Mouse (Mus musculus): Measurements from ENCODE around the gene Ift43. TPM values are rescaled to one million over a fixed set of nuclear protein-coding genes. Genes with fewer than 3 reads are reported as not detected.

Ift43 gene
- polyA plus RNA-seq, 2 experiments = 3.3 to 7.3 TPM

DNA sequence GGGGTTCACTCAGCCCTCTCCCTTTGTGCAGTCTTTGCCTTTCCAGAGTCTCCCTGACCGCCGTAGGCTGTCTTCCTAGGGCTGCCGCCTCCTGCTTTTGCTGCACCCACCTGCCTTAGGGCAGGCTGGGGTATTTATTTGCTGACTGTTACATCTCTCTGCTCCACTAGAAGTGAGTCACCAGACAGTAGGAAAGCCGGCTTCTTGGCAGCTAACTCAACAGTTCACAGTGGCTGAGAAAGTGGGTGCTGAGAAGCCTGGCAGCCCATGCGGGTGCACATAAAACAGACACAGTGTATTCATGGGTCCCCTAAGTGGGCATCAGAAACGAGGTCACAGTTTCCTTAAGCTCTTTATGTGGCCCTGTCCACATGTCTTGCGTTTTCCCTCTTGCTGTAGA lies 3.5 kb downstream of the Ift43 start:
- H3K36me3 ChIP-seq (replicated peaks; ENCODE audit: control insufficient read depth, insufficient read depth, low read depth) = no peaks in the 10 kb centered on the region
- H3K4me3 ChIP-seq (ENCODE audit: insufficient read depth in 1 of 2, low read depth in 2 of 2, low read length in 2 of 2) = no peak overlapping the region
- H3K4me1 ChIP-seq (replicated peaks; ENCODE audit: control insufficient read depth in 2 of 2, insufficient read depth in 2 of 2, low read length in 1 of 2) = no peaks in the 10 kb centered on the region; a peak in 1 of 4 replicates
- no peak overlapping the region for H3K9ac ChIP-seq (replicated peaks)
- DNase-seq (ENCODE audit: low read depth in 3 of 3, low spot score in 3 of 3) (no peak), ATAC-seq (ENCODE audit: insufficient read depth) (no peak)
- peaks cover 13% of the 10 kb centered on the region for H3K27me3 ChIP-seq (ENCODE audit: control insufficient read depth, insufficient read depth, low read length)
- no peak overlapping the region for H3K27ac ChIP-seq
- no peaks in the 10 kb centered on the region for H3K9me3 ChIP-seq (ENCODE audit: control insufficient read depth, low read length)
- TF ChIP-seq CTCF (IDR thresholded peaks at IDR 0.05; ENCODE audit: low read depth) (no peak), EP300 (IDR thresholded peaks at IDR 0.05; ENCODE audit: low read depth) (no peak)
- 74% methylated on average over 7 of the region's 7 CpGs for WGBS (ENCODE audit: insufficient replicate concordance)
- no peak overlapping the region for H3K4me2 ChIP-seq (ENCODE audit: low read depth)

DNA sequence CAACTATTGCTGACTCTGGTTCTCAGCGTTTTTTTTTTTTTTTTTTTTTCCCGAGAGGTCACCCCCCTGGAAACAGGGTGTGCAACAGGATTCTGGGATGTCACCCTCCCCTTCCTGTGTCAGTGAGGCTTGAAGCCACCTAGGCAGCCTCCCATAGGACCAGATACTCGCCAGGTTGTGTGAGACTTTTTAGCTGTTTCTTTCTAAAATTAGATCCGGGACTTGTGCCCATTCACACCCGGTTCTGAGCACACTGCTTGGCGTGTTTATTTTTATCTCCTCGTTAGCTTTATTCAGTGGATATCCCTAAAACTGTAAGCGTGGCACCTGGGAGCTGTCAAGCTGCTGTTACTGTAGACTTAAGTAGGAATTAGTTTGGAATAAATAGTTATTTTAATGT lies 4.2 kb downstream of the Ift43 start:
- WGBS (ENCODE audit: insufficient replicate concordance) = 51% methylated on average over 8 of the region's 8 CpGs
- no peak for ATAC-seq (ENCODE audit: insufficient read depth)

DNA sequence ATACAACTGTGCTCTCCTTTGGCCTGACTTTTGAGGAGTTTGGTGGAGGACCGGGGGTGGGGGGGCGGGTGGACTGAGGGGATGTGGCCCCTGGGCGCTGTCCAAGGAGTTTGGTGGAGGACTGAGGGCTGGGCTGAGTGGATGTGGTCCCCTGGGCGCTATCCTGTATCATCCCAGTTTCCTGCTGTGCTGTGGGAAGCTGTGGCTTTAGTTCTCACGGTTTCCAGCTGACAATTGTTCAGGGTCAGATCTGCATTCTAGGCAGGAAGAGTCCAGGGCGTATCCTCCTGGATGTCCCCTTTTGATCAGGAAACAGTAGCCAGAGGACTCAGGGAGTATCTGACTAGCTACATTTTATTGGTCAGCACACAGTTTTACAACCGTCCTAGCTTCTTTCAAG lies 5.7 kb downstream of the Ift43 start:
- TF ChIP-seq EP300 (IDR thresholded peaks at IDR 0.05; ENCODE audit: low read depth) = no peak
- no peak for TF ChIP-seq CTCF (IDR thresholded peaks at IDR 0.05; ENCODE audit: low read depth)
- no peaks in the 10 kb centered on the region for H3K4me1 ChIP-seq (replicated peaks; ENCODE audit: control insufficient read depth in 2 of 2, insufficient read depth in 2 of 2, low read length in 1 of 2)
- H3K27ac ChIP-seq = no peak overlapping the region
- peaks cover 1% of the 10 kb centered on the region; the same call in 1 of the 2 replicates for H3K27me3 ChIP-seq (ENCODE audit: control insufficient read depth, insufficient read depth, low read length)
- no peak for DNase-seq (ENCODE audit: low read depth in 3 of 3, low spot score in 3 of 3)
- H3K36me3 ChIP-seq (replicated peaks; ENCODE audit: control insufficient read depth, insufficient read depth, low read depth) = no peaks in the 10 kb centered on the region
- no peak for ATAC-seq (ENCODE audit: insufficient read depth)
- no peaks in the 10 kb centered on the region for H3K9me3 ChIP-seq (ENCODE audit: control insufficient read depth, low read length)
- 30% methylated on average over 7 of the region's 7 CpGs for WGBS (ENCODE audit: insufficient replicate concordance)
- no peak overlapping the region for H3K9ac ChIP-seq (replicated peaks)
- H3K4me3 ChIP-seq (ENCODE audit: insufficient read depth in 1 of 2, low read depth in 2 of 2, low read length in 2 of 2) = no peak overlapping the region
- H3K4me2 ChIP-seq (ENCODE audit: low read depth) = no peak overlapping the region

More for the DNA sequence above, 4.2 kb downstream of the Ift43 start:
- no peak for DNase-seq (ENCODE audit: low read depth in 3 of 3, low spot score in 3 of 3)
- Histone ChIP-seq H3K4me2 (ENCODE audit: low read depth) (no peak overlapping the region), H3K36me3 (replicated peaks; ENCODE audit: control insufficient read depth, insufficient read depth, low read depth) (no peaks in the 10 kb centered on the region), H3K4me3 (ENCODE audit: insufficient read depth in 1 of 2, low read depth in 2 of 2, low read length in 2 of 2) (no peak overlapping the region), H3K27ac (no peak overlapping the region), H3K9me3 (ENCODE audit: control insufficient read depth, low read length) (no peaks in the 10 kb centered on the region), H3K27me3 (ENCODE audit: control insufficient read depth, insufficient read depth, low read length) (peaks cover 6% of the 10 kb centered on the region), H3K9ac (replicated peaks) (no peak overlapping the region), H3K4me1 (replicated peaks; ENCODE audit: control insufficient read depth in 2 of 2, insufficient read depth in 2 of 2, low read length in 1 of 2) (no peaks in the 10 kb centered on the region; a peak in 1 of 4 replicates)
- TF ChIP-seq EP300 (IDR thresholded peaks at IDR 0.05; ENCODE audit: low read depth) (no peak), CTCF (IDR thresholded peaks at IDR 0.05; ENCODE audit: low read depth) (no peak)

DNA sequence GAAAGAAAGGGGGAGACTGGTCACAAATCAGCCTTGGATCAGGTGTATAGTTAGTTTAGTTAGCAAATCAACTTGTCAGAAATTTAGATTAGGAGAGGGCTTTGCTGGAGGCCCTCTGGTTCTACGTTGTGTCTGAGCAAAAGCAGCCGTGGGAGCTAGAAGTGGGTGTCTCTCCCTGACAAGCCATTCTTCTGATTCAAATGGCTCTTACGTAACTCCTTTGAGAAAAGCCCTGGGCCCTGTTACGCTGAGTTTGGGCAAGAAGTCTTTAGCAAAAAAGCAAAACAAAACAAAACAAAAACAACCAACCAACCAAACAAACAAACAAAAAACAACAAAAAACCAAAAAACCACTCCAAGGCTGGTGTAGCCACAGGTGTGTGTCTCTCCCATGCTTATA lies 8.4 kb downstream of the Ift43 start:
- Histone ChIP-seq H3K27me3 (ENCODE audit: control insufficient read depth, insufficient read depth, low read length) (no peaks in the 10 kb centered on the region), H3K4me1 (replicated peaks; ENCODE audit: control insufficient read depth in 2 of 2, insufficient read depth in 2 of 2, low read length in 1 of 2) (no peaks in the 10 kb centered on the region), H3K4me2 (ENCODE audit: low read depth) (no peak overlapping the region), H3K4me3 (ENCODE audit: insufficient read depth in 1 of 2, low read depth in 2 of 2, low read length in 2 of 2) (no peak overlapping the region), H3K9me3 (ENCODE audit: control insufficient read depth, low read length) (no peaks in the 10 kb centered on the region), H3K27ac (no peak overlapping the region), H3K9ac (replicated peaks) (no peak overlapping the region), H3K36me3 (replicated peaks; ENCODE audit: control insufficient read depth, insufficient read depth, low read depth) (no peaks in the 10 kb centered on the region)
- TF ChIP-seq EP300 (IDR thresholded peaks at IDR 0.05; ENCODE audit: low read depth) = no peak
- no peak for TF ChIP-seq CTCF (IDR thresholded peaks at IDR 0.05; ENCODE audit: low read depth)
- WGBS (ENCODE audit: insufficient replicate concordance) = 50% methylated on average over 4 of the region's 4 CpGs
- ATAC-seq (ENCODE audit: insufficient read depth) (no peak), DNase-seq (ENCODE audit: low read depth in 3 of 3, low spot score in 3 of 3) (no peak)

DNA sequence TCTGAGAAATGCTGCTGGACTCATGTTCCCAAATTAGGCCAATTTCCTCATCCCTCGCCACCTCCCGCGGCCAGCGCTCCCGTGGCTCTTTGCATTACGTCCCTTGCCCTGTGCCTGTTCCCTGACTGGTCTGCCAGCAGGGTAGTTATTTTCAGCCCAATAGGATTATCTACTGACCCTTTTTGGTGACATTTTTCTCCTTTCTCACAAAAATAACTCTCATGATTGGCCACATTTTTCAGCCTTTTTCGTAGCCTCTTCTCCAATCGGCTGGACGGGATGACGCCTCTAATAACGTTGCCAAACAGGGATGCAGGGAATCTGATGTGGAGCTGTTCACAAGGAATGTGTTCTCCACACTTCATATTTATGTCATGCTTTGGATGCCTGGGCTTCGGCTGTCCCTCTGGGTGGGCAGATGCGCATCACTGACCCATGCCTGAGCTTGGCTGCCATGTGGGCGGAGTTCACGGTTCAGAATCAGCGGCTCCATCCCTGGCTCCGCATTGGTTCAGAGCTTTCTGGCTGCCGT lies 9.3 kb downstream of the Ift43 start:
- WGBS (ENCODE audit: insufficient replicate concordance) = 57% methylated on average over 18 of the region's 18 CpGs
- H3K4me2 ChIP-seq (ENCODE audit: low read depth) = no peak overlapping the region
- TF ChIP-seq CTCF (IDR thresholded peaks at IDR 0.05; ENCODE audit: low read depth) (no peak), EP300 (IDR thresholded peaks at IDR 0.05; ENCODE audit: low read depth) (no peak)
- no peak overlapping the region for H3K9ac ChIP-seq (replicated peaks)
- H3K4me1 ChIP-seq (replicated peaks; ENCODE audit: control insufficient read depth in 2 of 2, insufficient read depth in 2 of 2, low read length in 1 of 2) = no peaks in the 10 kb centered on the region
- DNase-seq (ENCODE audit: low read depth in 3 of 3, low spot score in 3 of 3) (no peak), ATAC-seq (ENCODE audit: insufficient read depth) (no peak)
- H3K27me3 ChIP-seq (ENCODE audit: control insufficient read depth, insufficient read depth, low read length) = no peaks in the 10 kb centered on the region
- H3K36me3 ChIP-seq (replicated peaks; ENCODE audit: control insufficient read depth, insufficient read depth, low read depth) = no peaks in the 10 kb centered on the region
- no peak overlapping the region for H3K27ac ChIP-seq
- H3K4me3 ChIP-seq (ENCODE audit: insufficient read depth in 1 of 2, low read depth in 2 of 2, low read length in 2 of 2) = no peak overlapping the region
- H3K9me3 ChIP-seq (ENCODE audit: control insufficient read depth, low read length) = no peaks in the 10 kb centered on the region
